Mouse (Mus musculus) lung, postnatal 14 days (tissue): ENCODE measurements around the gene Dlg1.

Experiments used
- DNase-seq: peaks from one replicate; pipeline ENCODE4 v3.0.0; 2021

The Dlg1 gene

GRCm38 (mm10) chr16:31740271-31740670 is 77.0 kb downstream of the Dlg1 start:
- DNase-seq = peak; percentile 49

GRCm38 (mm10) chr16:31740704-31741103 is 77.5 kb downstream of the Dlg1 start:
- DNase-seq = no peak

- peak; percentile 16 for DNase-seq
These were observed 87.3 kb downstream of the Dlg1 start for GRCm38 (mm10) chr16:31750526-31750925.

- DNase-seq = no peak
These were observed 91.2 kb downstream of the Dlg1 start for GRCm38 (mm10) chr16:31754172-31755025.

GRCm38 (mm10) chr16:31755053-31755452 is 91.8 kb downstream of the Dlg1 start:
- no peak for DNase-seq

GRCm38 (mm10) chr16:31756436-31756835 is 93.2 kb downstream of the Dlg1 start:
- no peak for DNase-seq

GRCm38 (mm10) chr16:31757606-31758005 is 94.4 kb downstream of the Dlg1 start:
- no peak for DNase-seq

- DNase-seq = no peak
These were observed 96.2 kb downstream of the Dlg1 start for GRCm38 (mm10) chr16:31759416-31759815.

GRCm38 (mm10) chr16:31766298-31766697 is 103.1 kb downstream of the Dlg1 start:
- no peak for DNase-seq

- no peak for DNase-seq
These were observed 103.5 kb downstream of the Dlg1 start for GRCm38 (mm10) chr16:31766715-31767114.

- no peak for DNase-seq
These were observed 112.7 kb downstream of the Dlg1 start for GRCm38 (mm10) chr16:31775924-31776323.

- DNase-seq = no peak
These were observed 117.8 kb downstream of the Dlg1 start for GRCm38 (mm10) chr16:31781015-31781414.

- no peak for DNase-seq
These were observed 126.8 kb downstream of the Dlg1 start for GRCm38 (mm10) chr16:31790056-31790455.

- no peak for DNase-seq
These were observed 140.4 kb downstream of the Dlg1 start for GRCm38 (mm10) chr16:31803644-31804043.

- DNase-seq = no peak
These were observed 162.8 kb downstream of the Dlg1 start for GRCm38 (mm10) chr16:31826049-31826448.

GRCm38 (mm10) chr16:31830726-31831125 is 167.5 kb downstream of the Dlg1 start:
- DNase-seq = no peak

- no peak for DNase-seq
These were observed 169.6 kb downstream of the Dlg1 start for GRCm38 (mm10) chr16:31832630-31833422.

- peak; percentile 26 for DNase-seq
These were observed 170.9 kb downstream of the Dlg1 start for GRCm38 (mm10) chr16:31834011-31834584.

GRCm38 (mm10) chr16:31834662-31835318 is 171.5 kb downstream of the Dlg1 start:
- DNase-seq = no peak

- DNase-seq = no peak
These were observed 174.1 kb downstream of the Dlg1 start for GRCm38 (mm10) chr16:31837362-31837761.

- DNase-seq = no peak
These were observed 181.0 kb downstream of the Dlg1 start for GRCm38 (mm10) chr16:31844246-31844645.

GRCm38 (mm10) chr16:31846763-31847162 is 183.5 kb downstream of the Dlg1 start:
- no peak for DNase-seq

- DNase-seq = peak; percentile 53
These were observed 200.7 kb downstream of the Dlg1 start for GRCm38 (mm10) chr16:31863920-31864319.
